Mouse (Mus musculus): Measurements from ENCODE around the gene Slc38a7. TPM values are rescaled to one million over a fixed set of nuclear protein-coding genes. Genes with fewer than 3 reads are reported as not detected.
A peak's percentile ranks its signal among the peaks of the same experiment; 100 is the strongest.
"Not testable (repeated sequence)": the region's sequence is repeated elsewhere in the genome, so short reads cannot be mapped to it uniquely, and the experiment has no call there.

The Slc38a7 gene
- total RNA-seq (2014; fragmentation: Nextera tagmentation) (10.0 and 13.4 TPM in 2 replicates), total RNA-seq (2017) (6.2 and 13.1 TPM in 2 replicates)

DNA sequence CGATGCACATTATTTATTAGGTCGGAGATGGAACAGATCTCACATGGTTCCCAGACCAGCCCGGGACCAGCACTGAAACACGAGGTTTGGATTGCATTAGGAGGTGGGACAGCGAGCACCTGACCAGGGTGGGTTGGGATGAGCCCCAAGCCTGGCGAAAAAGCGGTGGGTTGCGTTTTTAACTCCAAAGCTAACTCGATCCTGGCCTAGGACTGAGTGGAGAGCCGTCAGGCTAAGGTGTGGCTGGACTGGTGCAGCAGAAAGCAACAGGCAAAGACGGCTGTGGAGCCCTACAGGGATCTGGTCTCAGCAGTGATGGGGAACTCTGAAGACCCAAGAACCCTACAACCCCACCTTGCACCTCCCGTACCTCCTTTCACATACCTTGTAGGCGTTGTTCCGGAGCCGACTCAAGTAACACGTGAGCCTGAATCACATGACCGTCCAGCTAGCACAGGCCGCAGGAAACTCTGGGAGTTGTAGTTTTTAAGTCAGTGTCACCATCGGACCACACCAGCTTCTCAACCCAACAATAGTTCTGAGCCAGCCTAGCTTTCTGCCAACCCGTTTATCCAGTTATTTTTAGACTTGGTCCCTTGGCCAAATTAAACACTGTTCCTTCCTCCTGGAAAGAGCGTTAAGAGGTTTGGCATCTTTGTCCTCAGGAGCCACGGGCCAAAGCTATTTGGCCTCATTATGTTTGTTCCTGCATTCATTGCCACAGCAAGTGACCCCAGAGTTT lies at the start of gene Slc38a7:
Gene Slc38a7, minus strand, starts transcription at position 438 of the 742 bp plus-strand sequence.
- peak; percentile 98 for ATAC-seq (replicated peaks; ENCODE audit: low FRiP score, low TSS enrichment, poor library complexity, severe bottlenecking)

DNA sequence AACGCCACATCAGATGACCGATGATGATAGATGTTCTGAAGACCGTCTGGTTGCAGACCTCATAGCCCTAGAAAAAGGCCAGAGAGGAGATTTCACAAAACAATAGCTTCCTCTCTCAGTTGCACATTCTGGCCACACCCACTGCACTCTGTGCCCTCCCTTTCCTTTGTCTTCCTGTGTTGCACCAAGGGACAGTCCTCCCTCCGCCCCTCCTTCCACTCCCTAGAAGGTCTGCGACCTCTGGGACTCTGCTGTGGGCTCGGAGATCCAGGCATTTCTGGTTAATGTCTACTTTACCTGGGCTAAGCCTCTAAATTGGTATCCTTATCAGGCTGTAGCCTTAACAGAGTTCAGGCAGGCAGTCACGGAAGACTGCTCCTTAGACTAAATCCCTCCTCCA lies 48.5 kb upstream of the Slc38a7 start:
- peak; percentile 37; the same call in 1 of the 2 replicates for ATAC-seq (replicated peaks; ENCODE audit: low FRiP score, low TSS enrichment, poor library complexity, severe bottlenecking)

GRCm38 (mm10) chr8:95893701-95894100 lies 40.4 kb upstream of the Slc38a7 start:
- no peak for ATAC-seq (replicated peaks; ENCODE audit: low FRiP score, low TSS enrichment, poor library complexity, severe bottlenecking)

DNA sequence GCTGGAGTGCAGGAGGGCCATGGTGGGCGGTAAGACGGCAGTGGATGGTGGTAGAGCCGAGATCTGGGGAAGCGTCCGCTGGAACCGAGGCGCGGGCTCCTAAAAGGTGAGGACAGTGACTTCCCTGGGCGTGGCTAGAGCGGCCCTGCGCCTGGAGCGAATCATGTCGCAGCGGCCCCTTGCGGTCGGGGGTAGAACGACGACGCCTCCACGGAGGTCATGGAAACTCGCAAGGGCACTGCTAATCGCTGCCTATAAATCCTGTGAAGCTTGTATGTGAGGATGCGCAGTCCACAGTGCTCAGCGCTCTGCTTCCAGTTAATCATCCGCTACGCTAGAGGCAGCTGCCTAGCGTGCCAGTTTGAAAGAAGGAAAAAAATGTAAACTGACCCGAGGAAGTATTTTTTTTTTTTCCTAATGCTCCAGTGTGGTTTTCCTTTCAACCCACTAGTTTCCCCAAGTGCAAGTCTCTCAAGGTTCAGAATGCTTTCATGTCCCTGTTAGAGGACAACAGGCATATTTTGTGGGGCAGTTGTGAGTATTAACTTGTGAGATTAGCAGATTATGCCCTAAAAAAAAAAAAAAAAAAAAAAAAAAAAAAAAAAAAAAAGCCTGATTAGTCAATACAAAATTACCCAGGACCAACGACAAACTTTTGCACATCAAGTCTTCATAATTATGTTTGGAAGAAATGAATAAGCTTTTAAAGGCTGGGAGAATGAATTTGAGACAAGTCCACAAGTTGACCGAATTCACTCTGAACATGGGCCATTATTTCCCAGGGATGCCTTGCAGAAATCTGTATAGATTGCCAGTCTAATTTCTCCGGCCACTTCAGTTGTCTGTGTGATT lies 35.2 kb upstream of the Slc38a7 start, which contains the start of gene Got2:
Gene Got2, minus strand, starts transcription at position 263 of the 852 bp plus-strand sequence.
- peak; percentile 94 for ATAC-seq (replicated peaks; ENCODE audit: low FRiP score, low TSS enrichment, poor library complexity, severe bottlenecking)

- peak; percentile 91 for ATAC-seq (replicated peaks; ENCODE audit: low FRiP score, low TSS enrichment, poor library complexity, severe bottlenecking)
These were observed 34.4 kb upstream of the Slc38a7 start for GRCm38 (mm10) chr8:95887578-95888284.

GRCm38 (mm10) chr8:95886647-95887577 lies 33.6 kb upstream of the Slc38a7 start:
- ATAC-seq (replicated peaks; ENCODE audit: low FRiP score, low TSS enrichment, poor library complexity, severe bottlenecking), result no peak

DNA sequence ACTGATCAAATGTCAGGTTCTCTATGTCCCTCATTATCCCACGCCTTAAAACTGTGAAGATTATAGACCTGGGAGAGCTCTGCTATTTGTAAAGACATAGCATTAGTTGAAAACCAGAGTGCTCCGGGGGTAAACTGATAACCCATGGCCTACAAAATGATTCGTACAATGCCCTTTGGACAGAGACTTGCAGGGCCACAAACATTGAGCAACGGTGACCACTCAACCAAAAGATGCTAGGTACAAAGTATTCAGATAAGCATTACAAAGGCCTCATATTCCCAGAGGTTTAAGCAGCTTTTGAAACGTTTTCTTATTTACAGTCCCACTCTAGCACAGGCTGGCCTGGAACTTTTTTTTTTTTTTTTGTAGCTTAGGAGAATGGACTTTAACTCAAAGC lies 32.6 kb upstream of the Slc38a7 start:
- ATAC-seq (replicated peaks; ENCODE audit: low FRiP score, low TSS enrichment, poor library complexity, severe bottlenecking), result no peak

- ATAC-seq (replicated peaks; ENCODE audit: low FRiP score, low TSS enrichment, poor library complexity, severe bottlenecking), result no peak
These were observed 32.0 kb upstream of the Slc38a7 start for GRCm38 (mm10) chr8:95885271-95885841.

DNA sequence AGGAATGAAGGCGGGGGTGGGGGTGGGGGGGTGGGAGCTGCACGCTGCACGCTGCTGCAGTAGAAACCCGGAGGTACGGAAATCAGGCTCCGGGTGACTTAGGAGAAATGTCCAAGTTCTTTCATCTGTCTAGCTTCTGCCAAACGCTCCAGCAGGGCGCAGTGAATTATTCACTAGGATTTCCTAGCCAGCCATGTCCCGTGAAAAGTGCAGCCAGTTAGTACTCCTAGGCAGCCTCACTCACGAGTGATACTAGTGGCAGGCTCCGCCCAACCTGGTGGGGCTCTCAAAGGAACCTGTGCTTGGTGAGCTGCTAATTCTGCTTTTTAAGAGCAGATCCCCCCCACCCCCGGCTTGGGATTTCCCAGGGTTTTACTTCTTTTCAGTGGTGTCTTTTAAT lies 31.2 kb upstream of the Slc38a7 start:
- ATAC-seq (replicated peaks; ENCODE audit: low FRiP score, low TSS enrichment, poor library complexity, severe bottlenecking), result no peak

- no peak for ATAC-seq (replicated peaks; ENCODE audit: low FRiP score, low TSS enrichment, poor library complexity, severe bottlenecking)
These were observed 28.9 kb upstream of the Slc38a7 start for GRCm38 (mm10) chr8:95882191-95882590.

DNA sequence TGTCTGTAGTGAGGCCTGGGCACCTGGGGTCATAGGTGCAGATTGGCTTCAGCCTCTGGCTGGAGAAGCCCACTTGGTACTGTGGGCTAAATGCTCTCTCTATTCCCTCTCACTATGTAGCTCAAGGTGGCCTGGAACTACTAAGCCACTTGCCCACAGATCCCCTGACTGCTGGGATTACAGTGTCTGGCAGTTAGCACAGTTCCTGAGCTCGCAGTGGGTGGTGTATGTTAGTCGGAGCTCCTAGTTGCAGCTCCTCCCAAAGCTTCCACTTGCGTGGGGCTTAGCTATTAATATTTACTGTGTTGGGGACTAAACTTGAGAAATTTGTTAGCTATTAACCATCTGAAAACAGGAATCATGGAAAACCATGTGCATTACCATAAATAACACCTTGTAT lies 28.2 kb upstream of the Slc38a7 start:
- no peak for ATAC-seq (replicated peaks; ENCODE audit: low FRiP score, low TSS enrichment, poor library complexity, severe bottlenecking)

DNA sequence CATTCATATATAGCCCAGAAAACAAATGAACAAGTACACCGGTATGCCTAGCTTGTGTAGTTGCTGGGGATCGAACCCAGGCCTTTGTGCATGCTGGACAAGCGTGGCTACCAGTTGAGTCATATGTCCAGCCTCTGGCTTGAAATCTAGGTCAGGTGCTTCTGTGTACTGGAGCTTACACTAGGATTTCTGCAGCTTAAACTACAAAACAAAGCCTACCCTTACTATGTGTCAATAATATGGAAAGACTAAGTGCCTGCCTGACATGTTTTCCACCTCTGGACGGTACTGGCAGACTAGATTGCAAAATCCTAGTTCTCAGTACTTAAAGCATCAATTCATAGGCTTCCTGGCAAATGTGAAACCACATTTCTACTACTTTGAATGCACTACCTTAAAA lies 26.5 kb upstream of the Slc38a7 start:
- no peak for ATAC-seq (replicated peaks; ENCODE audit: low FRiP score, low TSS enrichment, poor library complexity, severe bottlenecking)

- peak; percentile 89 for ATAC-seq (replicated peaks; ENCODE audit: low FRiP score, low TSS enrichment, poor library complexity, severe bottlenecking)
These were observed 25.0 kb upstream of the Slc38a7 start for GRCm38 (mm10) chr8:95878176-95878962.

- ATAC-seq (replicated peaks; ENCODE audit: low FRiP score, low TSS enrichment, poor library complexity, severe bottlenecking), result no peak
These were observed 21.9 kb upstream of the Slc38a7 start for GRCm38 (mm10) chr8:95875270-95875669.

- no peak for ATAC-seq (replicated peaks; ENCODE audit: low FRiP score, low TSS enrichment, poor library complexity, severe bottlenecking)
These were observed 18.4 kb upstream of the Slc38a7 start for GRCm38 (mm10) chr8:95871690-95872089.

DNA sequence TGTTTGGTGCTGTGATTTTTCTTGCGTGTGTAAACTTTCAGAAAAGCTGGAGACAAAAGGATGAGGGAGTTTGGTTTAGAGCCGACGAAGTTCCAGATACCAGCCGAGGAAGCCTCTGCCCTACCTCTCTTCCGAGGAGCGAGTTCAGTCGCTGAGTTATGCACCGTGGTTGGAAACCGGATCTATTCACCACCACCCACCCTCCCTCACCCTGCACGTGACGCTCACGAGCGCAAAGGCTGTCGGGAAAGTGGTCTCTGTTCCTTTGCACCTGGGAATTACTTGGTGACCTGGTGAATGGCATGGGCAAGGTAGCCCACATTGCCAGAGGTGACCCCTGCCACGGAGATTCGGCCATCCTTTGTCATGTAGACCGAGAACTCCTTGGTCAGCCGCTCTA lies 11.5 kb upstream of the Slc38a7 start:
- ATAC-seq (replicated peaks; ENCODE audit: low FRiP score, low TSS enrichment, poor library complexity, severe bottlenecking), result not testable (repeated sequence)

GRCm38 (mm10) chr8:95863761-95864440 lies 10.6 kb upstream of the Slc38a7 start:
- peak; percentile 91 for ATAC-seq (replicated peaks; ENCODE audit: low FRiP score, low TSS enrichment, poor library complexity, severe bottlenecking)
